Mouse (Mus musculus) E14TG2a.4 (cell line): Measurements from ENCODE around the gene Degs2.

Experiments used
- H3K27me3 ChIP-seq: 2 replicates; pipeline ENCODE4 v1.6.1; 2014; ENCODE audit warnings: low read length, control low read depth; ENCODE audit not compliant: insufficient read depth
- H3K36me3 ChIP-seq: 2 replicates; pipeline ENCODE4 v1.6.1; 2014; ENCODE audit warnings: low read length, control low read depth; ENCODE audit not compliant: insufficient read depth
- H3K4me1 ChIP-seq: replicated peaks from 2 replicates; pipeline ENCODE4 v1.6.1; 2014; ENCODE audit warnings: low read depth, low read length, control low read depth
- H3K4me3 ChIP-seq: replicated peaks from 2 replicates; pipeline ENCODE4 v1.5.1; 2014; ENCODE audit warnings: mild to moderate bottlenecking, low read length
- H3K9me3 ChIP-seq: 2 replicates; pipeline ENCODE4 v1.6.1; 2014; ENCODE audit warnings: low read length, control low read depth
- CTCF ChIP-seq: conservative IDR thresholded peaks from 2 replicates; pipeline ENCODE4 v1.5.1; 2014; ENCODE audit warnings: low read length
- NANOG ChIP-seq: IDR thresholded peaks from 2 replicates; pipeline ENCODE4 v1.6.1; 2014; ENCODE audit warnings: borderline replicate concordance, low read length, mixed read lengths
- POU5F1 ChIP-seq: IDR thresholded peaks from 2 replicates; pipeline ENCODE4 v1.6.1; 2014; ENCODE audit warnings: low read length, borderline replicate concordance

The Degs2 gene

GRCm38 (mm10) chr12:108634031-108634430 lies 68.1 kb downstream of the Degs2 start:
- TF ChIP-seq NANOG (no peak), CTCF (no peak), POU5F1 (no peak)
- Histone ChIP-seq H3K4me3 (no peak overlapping the region), H3K27me3 (no peaks in the 10 kb centered on the region), H3K9me3 (no peaks in the 10 kb centered on the region), H3K36me3 (no peaks in the 10 kb centered on the region), H3K4me1 (no peaks in the 10 kb centered on the region)

DNA sequence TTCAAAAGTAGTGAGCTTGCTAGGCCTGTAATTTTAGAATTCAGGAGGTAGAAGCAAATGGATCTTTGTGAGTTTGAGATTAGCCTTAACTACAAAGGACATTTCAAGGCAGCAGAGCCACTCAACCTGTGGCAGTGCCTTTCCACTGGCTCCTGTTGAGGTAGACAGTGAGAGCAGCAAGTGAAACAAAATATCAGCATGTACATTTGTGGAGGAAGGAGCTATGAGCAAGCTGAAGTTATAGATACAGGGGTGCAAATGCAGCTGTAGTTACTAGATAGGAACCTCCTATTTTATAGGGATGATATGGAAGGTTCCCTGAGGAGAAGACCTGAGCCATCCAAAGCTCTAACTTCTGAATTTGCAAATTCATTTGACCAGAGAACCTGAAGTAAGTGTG lies 69.6 kb downstream of the Degs2 start:
- no peak for TF ChIP-seq CTCF
- no peak for TF ChIP-seq POU5F1
- TF ChIP-seq NANOG, result no peak
- Histone ChIP-seq H3K4me1 (no peaks in the 10 kb centered on the region), H3K27me3 (no peaks in the 10 kb centered on the region), H3K36me3 (no peaks in the 10 kb centered on the region; the same call in 1 of the 2 replicates), H3K9me3 (no peaks in the 10 kb centered on the region), H3K4me3 (no peak overlapping the region)

GRCm38 (mm10) chr12:108630741-108631688 lies 71.1 kb downstream of the Degs2 start:
- no peak overlapping the region for H3K4me3 ChIP-seq
- TF ChIP-seq POU5F1, result no peak
- no peak for TF ChIP-seq NANOG
- no peak for TF ChIP-seq CTCF
- no peaks in the 10 kb centered on the region for H3K9me3 ChIP-seq
- H3K4me1 ChIP-seq, result no peaks in the 10 kb centered on the region
- H3K36me3 ChIP-seq, result no peaks in the 10 kb centered on the region; the same call in 1 of the 2 replicates
- H3K27me3 ChIP-seq, result no peaks in the 10 kb centered on the region

DNA sequence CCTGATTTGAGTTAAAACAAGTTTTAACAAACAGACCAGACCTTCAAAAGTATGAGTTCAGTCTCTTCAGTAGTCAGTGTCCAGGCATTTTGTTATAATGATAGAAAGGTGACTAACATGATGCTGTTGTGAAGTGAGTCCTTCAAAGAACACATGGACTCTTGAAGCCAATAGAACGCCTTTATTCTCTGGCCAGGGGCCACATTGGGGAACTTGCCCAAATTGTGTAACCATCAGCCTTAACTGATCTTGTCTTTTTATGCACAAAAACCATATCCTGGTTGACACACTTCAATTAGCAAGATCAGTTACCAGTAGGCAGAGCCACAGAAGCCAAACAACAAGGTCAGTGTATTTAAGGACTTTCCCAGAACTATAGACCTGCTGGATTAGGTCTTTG lies 72.6 kb downstream of the Degs2 start:
- Histone ChIP-seq H3K27me3 (no peaks in the 10 kb centered on the region), H3K36me3 (no peaks in the 10 kb centered on the region; the same call in 1 of the 2 replicates), H3K9me3 (no peaks in the 10 kb centered on the region), H3K4me3 (no peak overlapping the region), H3K4me1 (no peaks in the 10 kb centered on the region)
- TF ChIP-seq CTCF (no peak), POU5F1 (no peak), NANOG (no peak)
